Mouse (Mus musculus) cortical plate, adult 2 months (tissue): ENCODE measurements at regions not wholly inside any gene's neighbourhood (a gene's known extent, or its start where the extent isn't known, plus 50 kb on each side); places are given as distances from the start of the nearest gene placed in this dataset.

ENCODE experiments used
- CTCF ChIP-seq: fragments of 200-500 bp; IDR thresholded peaks from 2 replicates; pipeline ENCODE4 v1.5.1; 2011; ENCODE audit warnings: mild to moderate bottlenecking, control low read depth, low read length; ENCODE audit not compliant: insufficient read depth; ENCODE audit errors: extremely low read depth
- POLR2A ChIP-seq: fragments of 200-500 bp; IDR thresholded peaks from 2 replicates; pipeline ENCODE4 v1.6.1; 2011; ENCODE audit warnings: mild to moderate bottlenecking, low read length, control low read depth; ENCODE audit not compliant: insufficient read depth; ENCODE audit errors: extremely low read depth

DNA sequence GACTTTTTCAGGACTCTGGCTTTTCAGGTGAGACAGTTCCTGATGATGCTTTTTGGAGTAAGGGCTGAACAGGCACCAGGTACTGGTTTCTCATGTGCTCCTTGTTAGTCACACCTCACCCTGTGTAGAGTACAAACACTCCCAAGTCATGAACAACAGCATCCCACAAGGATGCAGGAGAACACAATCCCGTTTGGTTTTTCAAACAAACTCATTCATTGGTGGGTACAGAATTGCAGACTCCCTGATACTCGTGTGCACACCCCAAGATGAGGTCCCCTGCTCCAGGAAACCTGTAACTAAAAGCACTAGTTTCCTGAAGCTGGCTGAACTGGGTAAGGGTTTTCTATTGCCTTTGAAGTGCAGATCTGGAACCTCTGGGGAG is 81.5 kb downstream of the Vcpkmt start:
- no peak for TF ChIP-seq CTCF
- TF ChIP-seq POLR2A = no peak
